ENCODE assay signal across 18 mouse cellular contexts in the genomic region with DNA sequence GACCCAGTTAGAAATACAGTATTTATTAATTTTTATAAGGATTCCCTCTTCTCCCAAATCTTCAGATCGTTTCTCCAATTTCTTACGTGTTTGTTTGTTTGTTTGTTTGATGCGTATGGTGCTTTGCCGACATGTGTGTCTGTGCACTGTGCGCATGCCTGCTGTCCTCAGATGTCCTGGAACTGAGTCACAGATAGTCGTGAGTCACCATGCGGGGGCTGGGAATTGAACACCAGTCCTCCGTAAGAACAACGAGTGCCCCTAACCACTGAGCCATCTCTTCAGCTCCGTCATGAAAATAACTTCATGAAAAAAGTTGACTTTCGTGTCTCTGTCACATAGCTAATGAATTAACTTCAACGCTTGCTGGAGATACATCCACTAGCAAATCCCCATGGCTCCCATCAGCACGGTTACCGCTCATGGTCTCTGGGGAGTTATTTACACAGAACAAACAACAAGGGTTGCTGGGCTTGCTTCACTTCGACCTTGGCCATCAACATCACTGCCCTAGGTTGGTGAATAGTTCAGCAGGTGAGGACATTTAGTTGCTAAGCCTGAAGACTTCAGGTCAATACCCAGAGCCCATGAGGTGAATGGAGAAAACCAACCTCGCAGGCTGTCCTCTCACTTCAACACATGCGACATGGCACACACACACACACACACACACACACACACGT. TPM values are rescaled to one million over a fixed set of nuclear protein-coding genes. Genes with fewer than 3 reads are reported as not detected.
DNase-seq lines count a peak whose midpoint lies in the region; ATAC-seq and TF ChIP-seq lines count a peak whose summit lies in the region.
"Had no signal": no experiment of that assay in that cellular context is flagged by ENCODE, and none has a peak within 500 bp of the region (broad histone marks: within the 10 kb centered on the region; RNA-seq: fewer than 3 reads in every experiment).

No protein-coding gene starts in this region.

- peak; percentile 6 for DNase-seq in adrenal gland, adult 2 months
- no peak for DNase-seq in adrenal gland, postnatal 10 days
- DNase-seq in brain, adult 2 months (ENCODE audit: low read depth, low spot score) = peak; percentile 18
- DNase-seq in liver, embryonic 14.5 days (ENCODE audit: low read depth in 3 of 3, low spot score in 3 of 3) = peak in 1 of 3 experiments; percentile 10
- DNase-seq in testis, postnatal 10 days (ENCODE audit: low spot score) = peak; percentile 36
- no peak for DNase-seq in B cell, adult 2 months
- DNase-seq: adrenal gland, postnatal 36 days; cerebellum, adult 11 months; cerebellum, adult 9-10 months; cerebellum, postnatal 25 days; gastrocnemius, postnatal 36 days; heart, adult 11 months; heart, postnatal 36 days had no signal

- H3K4me1 ChIP-seq in liver, embryonic 14.5 days (replicated peaks; ENCODE audit: control insufficient read depth in 2 of 2, insufficient read depth in 2 of 2, low read length in 1 of 2) = peaks cover 0 to 7% of the 10 kb centered on the region in 2 experiments; a peak in 1 of 4 replicates
- H3K4me1 ChIP-seq: embryonic facial prominence, embryonic 12.5 days; heart, embryonic 13.5 days had no signal

- peak; percentile 55 for ATAC-seq in liver, embryonic 14.5 days (ENCODE audit: insufficient read depth)
- ATAC-seq in activated CD4-positive, CD25-positive, alpha-beta regulatory T cell, adult 4 months = no peak
- ATAC-seq: forebrain, embryonic 15.5 days had no signal

- no peak overlapping the region for H3K4me3 ChIP-seq in liver, embryonic 14.5 days (ENCODE audit: insufficient read depth in 1 of 2, low read depth in 2 of 2, low read length in 2 of 2)
- H3K4me3 ChIP-seq: embryonic facial prominence, embryonic 12.5 days; forebrain, embryonic 15.5 days; heart, embryonic 13.5 days; hindbrain, embryonic 15.5 days had no signal

- H3K27me3 ChIP-seq in liver, embryonic 14.5 days (ENCODE audit: control insufficient read depth, insufficient read depth, low read length) = no peaks in the 10 kb centered on the region
- H3K27me3 ChIP-seq: embryonic facial prominence, embryonic 12.5 days; forebrain, embryonic 15.5 days; heart, embryonic 13.5 days; hindbrain, embryonic 15.5 days had no signal

- H3K9me3 ChIP-seq in liver, embryonic 14.5 days (ENCODE audit: control insufficient read depth, low read length) = no peaks in the 10 kb centered on the region
- H3K9me3 ChIP-seq: embryonic facial prominence, embryonic 12.5 days; forebrain, embryonic 15.5 days; heart, embryonic 13.5 days; hindbrain, embryonic 15.5 days had no signal

- TF ChIP-seq CTCF in liver, embryonic 14.5 days (IDR thresholded peaks at IDR 0.05; ENCODE audit: low read depth) = no peak

- no peak overlapping the region for H3K4me2 ChIP-seq in liver, embryonic 14.5 days (ENCODE audit: low read depth)
- H3K4me2 ChIP-seq: embryonic facial prominence, embryonic 12.5 days; forebrain, embryonic 15.5 days; heart, embryonic 13.5 days; hindbrain, embryonic 15.5 days had no signal

- H3K9ac ChIP-seq in liver, embryonic 14.5 days (replicated peaks) = no peak overlapping the region
- H3K9ac ChIP-seq: embryonic facial prominence, embryonic 12.5 days; forebrain, embryonic 15.5 days; heart, embryonic 13.5 days; hindbrain, embryonic 15.5 days had no signal

- no peak overlapping the region for H3K27ac ChIP-seq in liver, embryonic 14.5 days
- H3K27ac ChIP-seq: embryonic facial prominence, embryonic 12.5 days; forebrain, embryonic 15.5 days; heart, embryonic 13.5 days; hindbrain, embryonic 15.5 days had no signal

- no peak for TF ChIP-seq EP300 in liver, embryonic 14.5 days (IDR thresholded peaks at IDR 0.05; ENCODE audit: low read depth)

- no peaks in the 10 kb centered on the region for H3K36me3 ChIP-seq in liver, embryonic 14.5 days (replicated peaks; ENCODE audit: control insufficient read depth, insufficient read depth, low read depth)
- H3K36me3 ChIP-seq: embryonic facial prominence, embryonic 12.5 days; forebrain, embryonic 15.5 days; heart, embryonic 13.5 days; hindbrain, embryonic 15.5 days had no signal

- 72% methylated on average over 18 of the region's 18 CpGs for WGBS in liver, embryonic 14.5 days (ENCODE audit: insufficient replicate concordance)

RNA-seq across cellular contexts. Expression of gene Gramd1c, which starts 2.4 kb away (rescaled TPM):
- total RNA-seq in adrenal gland, adult 2 months (2021) = 1 to 10 TPM in 1 of 2 experiments, under 1 TPM in 1; 0.97 to 1.8 TPM
- polyA plus RNA-seq in adrenal gland, adult 2 months (2012; rRNA removed) = 0.03 TPM in 2 replicates
- total RNA-seq in adrenal gland, postnatal 10 days (2021) = 1 to 10 TPM; 4.5 to 5.3 TPM
- polyA plus RNA-seq in liver, embryonic 14.5 days (2012; rRNA removed) = 1.0 and 1.6 TPM in 2 replicates
- polyA plus RNA-seq in liver, embryonic 14.5 days (2014; fragmentation: Nextera tagmentation; extraction: Ambion mirVana) = 2.2 and 2.9 TPM in 2 replicates
- polyA plus RNA-seq in activated CD4-positive, CD25-positive, alpha-beta regulatory T cell, adult 4 months (2017; shearing (Covaris generic)) = 1 to 10 TPM; 3.6 TPM

Comparison
In these comparisons a context has a peak if more than half of its experiments do, and no peak if none do; other contexts are left out.
1. DNase-seq: peak in adrenal gland, adult 2 months (single experiment), brain, adult 2 months (single experiment) and testis, postnatal 10 days (single experiment); none in adrenal gland, postnatal 10 days (single experiment) and B cell, adult 2 months (0 of 2).